Mouse (Mus musculus): ENCODE results near the gene Slc24a4. TPM values are rescaled to one million over a fixed set of nuclear protein-coding genes. Genes with fewer than 3 reads are reported as not detected.
A peak's percentile ranks its signal among the peaks of the same experiment; 100 is the strongest.
"Not testable (repeated sequence)": the region's sequence is repeated elsewhere in the genome, so short reads cannot be mapped to it uniquely, and the experiment has no call there.

The Slc24a4 gene
- polyA plus RNA-seq, 1 experiment from 2014 or later, result 1.2 TPM

DNA sequence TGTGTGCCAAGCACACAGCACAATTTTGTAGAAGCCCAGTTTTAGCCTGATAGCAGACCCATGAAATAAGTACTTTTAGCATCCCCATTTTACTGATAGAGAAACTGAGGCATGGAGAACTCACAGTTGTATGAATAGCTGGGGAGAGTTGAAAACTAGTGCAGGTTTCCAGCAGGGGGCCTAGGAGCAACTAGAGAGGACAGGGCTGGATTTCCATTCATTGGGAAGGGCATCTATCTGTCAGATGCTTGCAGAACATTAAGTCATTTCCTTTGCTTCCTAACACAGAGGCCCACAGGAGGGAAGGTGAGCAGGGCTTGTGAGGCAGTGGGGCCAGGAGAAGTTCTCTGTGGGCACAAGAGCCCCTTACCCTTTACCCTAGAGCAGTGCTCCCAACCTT, 126.5 kb downstream of the Slc24a4 start:
- Histone ChIP-seq H3K36me3 (no peaks in the 10 kb centered on the region), H3K27ac (no peak overlapping the region), H3K4me2 (no peak overlapping the region), H3K4me1 (0 out of 2 replicates have a peak, but pooled peaks cover 2% of the 10 kb centered on the region), H3K9ac (no peak overlapping the region), H3K27me3 (no peaks in the 10 kb centered on the region), H3K9me3 (no peaks in the 10 kb centered on the region), H3K4me3 (no peak overlapping the region)
- ATAC-seq (ENCODE audit: insufficient number of reproducible peaks, low FRiP score, low TSS enrichment, low read depth), result no peak

DNA sequence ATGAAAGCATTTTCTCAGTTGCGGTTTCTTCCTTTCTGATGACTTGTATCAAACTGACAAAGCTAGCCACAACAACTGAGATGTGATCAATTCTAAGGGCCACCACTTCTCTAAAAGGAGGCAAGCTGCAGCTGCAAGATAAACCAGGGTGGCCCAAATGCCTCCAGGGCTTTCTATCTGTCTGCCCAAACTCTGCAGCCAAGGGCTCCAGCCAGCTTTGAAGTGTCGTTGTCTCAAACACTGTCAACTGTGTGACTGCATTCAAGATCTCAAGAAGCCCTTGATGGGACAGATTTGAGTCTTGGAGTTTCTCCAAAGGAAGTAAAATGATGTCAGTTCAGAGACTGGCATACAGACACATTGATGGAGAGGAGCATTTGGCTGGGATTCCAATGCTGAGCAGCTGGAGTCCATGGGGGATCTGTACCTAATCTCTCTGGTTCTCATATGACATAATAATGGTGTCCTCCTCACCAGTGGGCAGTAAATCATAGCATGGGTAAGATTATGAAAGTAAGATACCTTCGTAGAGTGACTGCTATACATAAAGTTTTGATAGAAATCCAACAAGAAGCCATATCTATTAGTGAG, 130.1 kb downstream of the Slc24a4 start:
- H3K4me1 ChIP-seq, result peaks cover 25% of the 10 kb centered on the region
- no peak overlapping the region for H3K4me2 ChIP-seq
- H3K36me3 ChIP-seq, result no peaks in the 10 kb centered on the region
- H3K27ac ChIP-seq, result no peak overlapping the region
- H3K27me3 ChIP-seq, result no peaks in the 10 kb centered on the region
- H3K9ac ChIP-seq, result no peak overlapping the region
- WGBS, result 73% methylated on average over 3 of the region's 3 CpGs
- ATAC-seq (ENCODE audit: insufficient number of reproducible peaks, low FRiP score, low TSS enrichment, low read depth), result no peak
- H3K4me3 ChIP-seq, result no peak overlapping the region
- H3K9me3 ChIP-seq, result no peaks in the 10 kb centered on the region

DNA sequence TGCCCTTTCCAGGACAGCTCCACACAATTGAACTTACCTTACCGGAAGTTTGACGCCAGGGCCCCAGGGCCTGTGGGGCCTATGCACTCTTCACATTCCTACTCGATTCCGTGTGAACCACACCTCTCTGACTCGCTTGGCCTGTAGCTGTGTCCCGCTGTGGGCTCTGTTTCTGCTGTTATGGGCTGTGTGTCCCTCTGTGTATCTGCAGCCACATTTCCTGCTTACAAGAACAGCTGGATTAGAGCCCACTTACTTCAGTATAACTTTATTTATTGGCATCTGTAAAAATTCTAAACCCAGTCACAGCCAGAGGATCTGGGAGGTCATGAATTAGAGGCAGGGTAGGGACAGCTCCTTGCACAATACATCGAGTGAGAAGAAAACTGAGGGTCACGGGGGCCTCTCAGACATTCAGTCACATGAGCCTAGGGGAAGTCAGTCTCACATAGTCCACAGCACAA, 133.4 kb downstream of the Slc24a4 start:
- Histone ChIP-seq H3K4me2 (no peak overlapping the region), H3K4me1 (peaks cover 25% of the 10 kb centered on the region), H3K9ac (no peak overlapping the region), H3K4me3 (no peak overlapping the region), H3K9me3 (no peaks in the 10 kb centered on the region), H3K36me3 (no peaks in the 10 kb centered on the region), H3K27ac (peak overlapping the region; percentile 18; the same call in 1 of the 2 replicates), H3K27me3 (no peaks in the 10 kb centered on the region)
- ATAC-seq (ENCODE audit: insufficient number of reproducible peaks, low FRiP score, low TSS enrichment, low read depth), result no peak
- WGBS, result 15% methylated on average over 8 of the region's 8 CpGs

DNA sequence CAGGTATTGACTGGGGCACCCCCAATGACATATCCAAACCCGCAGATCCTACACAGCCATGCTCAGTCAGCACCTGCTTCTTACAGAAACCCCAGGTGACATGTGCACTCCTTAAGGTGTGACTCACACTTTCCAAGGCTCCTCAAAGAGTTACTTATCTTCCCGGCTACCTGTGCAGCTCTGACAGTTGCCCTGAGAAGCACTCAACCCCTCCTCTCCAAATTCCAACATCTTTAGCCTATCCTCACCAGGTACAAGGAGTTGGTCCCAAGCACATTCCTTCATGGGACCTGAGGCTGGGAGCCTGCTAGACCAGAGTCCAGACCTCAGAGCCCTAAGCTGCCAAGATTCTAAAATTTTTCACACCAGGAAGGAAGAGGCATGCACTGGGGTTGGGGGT, 134.3 kb downstream of the Slc24a4 start:
- Histone ChIP-seq H3K36me3 (no peaks in the 10 kb centered on the region), H3K4me2 (no peak overlapping the region), H3K9me3 (no peaks in the 10 kb centered on the region), H3K27ac (no peak overlapping the region), H3K9ac (no peak overlapping the region), H3K27me3 (no peaks in the 10 kb centered on the region), H3K4me1 (peaks cover 25% of the 10 kb centered on the region), H3K4me3 (no peak overlapping the region)
- ATAC-seq (ENCODE audit: insufficient number of reproducible peaks, low FRiP score, low TSS enrichment, low read depth), result no peak
- WGBS, result 83% methylated on average over 2 of the region's 2 CpGs

DNA sequence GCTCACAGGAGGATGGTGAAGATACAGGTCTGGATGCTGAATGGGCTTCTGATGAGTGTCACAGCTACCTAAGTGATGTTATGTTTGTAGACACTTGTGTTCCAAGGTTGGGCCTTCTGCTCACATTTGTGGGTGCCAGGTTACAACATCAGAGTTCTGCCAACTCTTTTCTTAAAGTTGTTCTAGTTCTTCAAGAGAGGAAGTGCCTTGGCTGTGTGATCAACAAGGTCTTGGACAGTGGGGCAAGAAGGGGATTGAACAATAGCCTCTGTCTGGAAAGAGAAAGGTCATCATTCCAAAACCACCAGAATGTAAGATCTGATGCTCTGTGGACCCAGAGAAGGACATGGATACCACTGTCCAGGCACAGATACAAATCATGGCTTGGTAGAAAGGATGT, 134.7 kb downstream of the Slc24a4 start:
- H3K9me3 ChIP-seq, result no peaks in the 10 kb centered on the region
- ATAC-seq (ENCODE audit: insufficient number of reproducible peaks, low FRiP score, low TSS enrichment, low read depth), result no peak
- H3K27ac ChIP-seq, result no peak overlapping the region
- H3K27me3 ChIP-seq, result no peaks in the 10 kb centered on the region
- H3K9ac ChIP-seq, result no peak overlapping the region
- no peak overlapping the region for H3K4me2 ChIP-seq
- no peaks in the 10 kb centered on the region for H3K36me3 ChIP-seq
- H3K4me1 ChIP-seq, result peaks cover 25% of the 10 kb centered on the region
- no peak overlapping the region for H3K4me3 ChIP-seq

DNA sequence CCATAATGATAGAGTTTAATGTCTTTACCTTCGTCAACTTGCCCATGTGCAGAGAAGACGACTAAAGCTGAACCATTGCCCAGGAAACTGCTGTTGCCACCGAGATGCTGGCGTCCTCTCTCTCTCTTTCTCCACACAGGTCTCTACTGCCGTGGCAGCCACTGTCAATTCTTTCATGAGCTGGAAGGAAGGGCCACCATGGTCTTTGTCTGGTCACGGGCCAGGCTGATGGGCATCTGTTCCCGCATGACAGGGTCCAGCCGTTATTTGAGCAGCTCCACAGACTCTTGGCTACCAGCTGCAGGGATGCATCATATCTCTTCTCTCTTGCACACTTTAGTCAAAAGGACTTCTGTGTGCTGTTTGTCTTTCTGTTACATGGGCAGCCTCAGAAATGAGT, 137.9 kb downstream of the Slc24a4 start:
- 90% methylated on average over 8 of the region's 8 CpGs for WGBS
- Histone ChIP-seq H3K4me1 (peaks cover 23% of the 10 kb centered on the region), H3K27me3 (no peaks in the 10 kb centered on the region), H3K27ac (no peak overlapping the region), H3K36me3 (no peaks in the 10 kb centered on the region), H3K4me2 (no peak overlapping the region), H3K9ac (no peak overlapping the region), H3K9me3 (no peaks in the 10 kb centered on the region), H3K4me3 (no peak overlapping the region)
- ATAC-seq (ENCODE audit: insufficient number of reproducible peaks, low FRiP score, low TSS enrichment, low read depth), result no peak

DNA sequence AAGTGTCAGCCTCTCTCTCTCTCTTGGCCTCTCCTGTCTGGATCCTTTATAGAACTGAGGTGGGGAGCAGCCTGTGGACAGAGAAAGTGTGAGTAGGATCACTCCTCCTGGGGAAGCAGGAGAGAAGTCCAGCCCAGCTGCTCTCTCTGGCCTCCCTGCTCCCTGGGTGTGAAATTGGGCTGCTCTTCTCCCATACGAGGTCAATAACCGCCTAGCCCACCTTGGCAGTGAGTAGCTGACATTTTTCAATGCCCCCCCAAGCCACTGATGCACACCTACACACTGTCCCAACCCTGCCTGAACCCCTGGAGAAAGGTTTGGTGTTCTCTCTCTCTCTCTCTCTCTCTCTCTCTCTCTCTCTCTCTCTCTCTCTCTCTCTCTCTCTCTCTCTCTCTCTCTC, 140.6 kb downstream of the Slc24a4 start:
- 34% methylated on average over 2 of the region's 2 CpGs for WGBS
- no peak for ATAC-seq (ENCODE audit: insufficient number of reproducible peaks, low FRiP score, low TSS enrichment, low read depth)
- Histone ChIP-seq H3K36me3 (no peaks in the 10 kb centered on the region), H3K27ac (no peak overlapping the region), H3K4me3 (no peak overlapping the region), H3K4me2 (no peak overlapping the region), H3K9me3 (no peaks in the 10 kb centered on the region), H3K9ac (no peak overlapping the region), H3K27me3 (no peaks in the 10 kb centered on the region), H3K4me1 (0 out of 2 replicates have a peak, but pooled peaks cover 2% of the 10 kb centered on the region)

DNA sequence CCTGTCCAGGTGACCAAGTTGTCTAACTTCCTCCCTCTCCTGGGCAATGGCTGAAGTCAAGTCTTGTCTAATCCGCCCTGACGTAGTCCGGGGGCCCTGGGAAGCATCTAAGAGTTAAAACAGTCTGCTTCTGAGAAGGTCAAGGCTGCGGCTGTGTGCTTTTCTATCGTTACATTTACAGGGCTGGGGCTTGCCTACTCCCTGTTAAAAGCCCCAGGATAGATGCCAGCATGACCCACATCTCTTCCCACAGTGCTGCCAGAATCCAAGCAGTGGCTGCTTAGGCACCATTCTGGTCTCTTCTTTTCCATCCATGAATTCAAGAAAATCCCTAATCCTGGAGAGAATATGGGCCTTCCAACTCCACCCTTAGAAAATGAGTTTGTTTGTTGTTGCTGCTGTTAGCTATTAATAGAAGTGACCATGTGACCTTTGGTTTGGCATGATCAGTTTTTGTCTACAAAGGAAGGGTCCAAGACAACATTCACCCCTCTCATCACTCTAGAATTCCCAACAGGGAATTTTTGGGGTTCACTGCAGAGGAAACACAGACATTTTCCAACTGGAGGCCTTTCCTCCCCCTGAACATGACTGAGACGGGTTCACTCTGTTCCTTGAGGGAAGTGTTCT, 142.4 kb downstream of the Slc24a4 start:
- H3K36me3 ChIP-seq, result no peaks in the 10 kb centered on the region
- ATAC-seq (ENCODE audit: insufficient number of reproducible peaks, low FRiP score, low TSS enrichment, low read depth), result no peak
- H3K9me3 ChIP-seq, result no peaks in the 10 kb centered on the region
- no peaks in the 10 kb centered on the region for H3K27me3 ChIP-seq
- H3K4me2 ChIP-seq, result no peak overlapping the region
- H3K27ac ChIP-seq, result no peak overlapping the region
- WGBS, result 65% methylated on average over 6 of the region's 6 CpGs
- no peak overlapping the region for H3K9ac ChIP-seq
- H3K4me3 ChIP-seq, result no peak overlapping the region
- H3K4me1 ChIP-seq, result peaks cover 4% of the 10 kb centered on the region; the same call in 1 of the 2 replicates

DNA sequence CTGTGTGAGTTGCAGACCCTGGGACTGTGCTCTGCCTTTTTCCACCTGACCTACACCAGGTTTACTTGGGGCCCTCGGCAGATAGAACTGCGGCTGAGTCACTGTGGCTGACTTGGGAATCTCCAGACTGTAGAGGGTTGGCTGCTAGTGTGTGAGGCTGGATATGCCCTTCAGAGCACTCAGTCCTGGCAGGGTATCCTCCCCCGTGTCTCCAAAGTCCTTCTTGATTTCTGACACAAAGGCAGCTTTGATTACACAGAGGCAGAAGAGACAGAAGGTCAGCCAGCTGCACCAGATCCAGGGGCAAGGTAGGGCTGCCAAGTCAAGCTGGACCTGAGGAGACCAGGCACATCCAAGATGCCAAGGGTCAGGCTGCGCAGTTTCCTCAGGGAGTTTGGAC, 142.9 kb downstream of the Slc24a4 start:
- H3K27me3 ChIP-seq, result no peaks in the 10 kb centered on the region
- H3K4me2 ChIP-seq, result no peak overlapping the region
- H3K36me3 ChIP-seq, result no peaks in the 10 kb centered on the region
- no peak for ATAC-seq (ENCODE audit: insufficient number of reproducible peaks, low FRiP score, low TSS enrichment, low read depth)
- H3K9me3 ChIP-seq, result no peaks in the 10 kb centered on the region
- no peak overlapping the region for H3K27ac ChIP-seq
- peaks cover 10% of the 10 kb centered on the region; the same call in 1 of the 2 replicates for H3K4me1 ChIP-seq
- H3K9ac ChIP-seq, result no peak overlapping the region
- H3K4me3 ChIP-seq, result no peak overlapping the region
- WGBS, result 79% methylated on average over 4 of the region's 4 CpGs

DNA sequence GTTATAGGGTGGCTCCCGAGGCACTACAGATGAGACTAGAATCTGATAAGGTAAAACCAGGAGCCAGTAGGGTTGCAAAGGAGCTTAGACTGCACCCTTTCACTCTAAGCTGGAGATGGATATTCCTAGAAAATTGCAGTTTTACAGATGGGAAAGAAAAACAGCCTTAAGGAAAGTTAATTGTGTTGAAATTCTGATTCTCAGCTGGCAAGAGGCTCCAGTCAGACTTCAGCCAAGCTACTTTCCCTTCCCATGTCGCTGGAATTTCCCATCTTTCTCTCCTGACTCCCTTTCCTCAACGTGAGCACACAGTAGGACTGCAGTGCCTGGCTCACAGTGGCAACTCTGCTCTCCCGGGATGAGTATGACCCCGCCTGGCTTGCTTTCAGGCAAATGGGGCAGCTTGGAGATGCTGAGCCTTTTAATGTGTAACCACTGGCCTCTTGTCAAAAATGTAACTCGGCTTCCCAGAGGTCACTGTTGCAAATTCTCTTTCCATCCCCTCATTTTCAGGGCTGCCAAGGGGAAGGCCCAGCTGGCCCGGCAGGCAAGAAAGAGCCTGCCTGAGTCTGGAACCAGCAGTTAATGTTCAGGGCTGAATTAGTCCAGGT, 147.4 kb downstream of the Slc24a4 start:
- H3K9ac ChIP-seq, result no peak overlapping the region
- H3K4me1 ChIP-seq, result peaks cover 8% of the 10 kb centered on the region; the same call in 1 of the 2 replicates
- ATAC-seq (ENCODE audit: insufficient number of reproducible peaks, low FRiP score, low TSS enrichment, low read depth), result peak; percentile 68; the same call in 1 of the 2 replicates
- H3K36me3 ChIP-seq, result no peaks in the 10 kb centered on the region
- H3K4me3 ChIP-seq, result no peak overlapping the region
- H3K27ac ChIP-seq, result peak overlapping the region; percentile 80
- H3K27me3 ChIP-seq, result no peaks in the 10 kb centered on the region
- 35% methylated on average over 7 of the region's 7 CpGs for WGBS
- H3K4me2 ChIP-seq, result no peak overlapping the region
- no peaks in the 10 kb centered on the region; the same call in 1 of the 2 replicates for H3K9me3 ChIP-seq

DNA sequence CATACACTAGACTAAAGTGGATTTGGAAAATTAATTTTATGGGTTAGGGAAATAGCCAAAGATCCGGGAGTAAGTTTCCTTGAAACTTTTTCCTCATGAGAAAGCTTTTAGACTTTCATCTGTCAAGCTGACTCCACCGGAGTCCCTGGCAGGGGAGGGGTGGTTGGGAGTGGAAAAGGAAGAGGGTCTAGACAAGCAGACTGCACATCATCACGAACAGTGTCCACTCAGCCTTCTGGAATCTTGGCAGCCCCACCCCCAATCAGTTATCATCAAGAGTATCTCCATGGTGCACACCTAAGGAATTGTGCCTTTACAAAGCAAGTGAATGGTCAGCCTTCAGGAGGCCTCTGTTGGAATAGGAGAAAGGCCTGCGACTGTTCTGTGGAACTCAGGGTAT, 151.8 kb downstream of the Slc24a4 start:
- ATAC-seq (ENCODE audit: insufficient number of reproducible peaks, low FRiP score, low TSS enrichment, low read depth); H3K9ac ChIP-seq; H3K27ac ChIP-seq; H3K27me3 ChIP-seq; H3K4me3 ChIP-seq; H3K9me3 ChIP-seq; H3K4me2 ChIP-seq; H3K36me3 ChIP-seq: not testable (repeated sequence)
- H3K4me1 ChIP-seq, result peaks cover 39% of the 10 kb centered on the region
- WGBS, result 48% methylated on average over 4 of the region's 4 CpGs

DNA sequence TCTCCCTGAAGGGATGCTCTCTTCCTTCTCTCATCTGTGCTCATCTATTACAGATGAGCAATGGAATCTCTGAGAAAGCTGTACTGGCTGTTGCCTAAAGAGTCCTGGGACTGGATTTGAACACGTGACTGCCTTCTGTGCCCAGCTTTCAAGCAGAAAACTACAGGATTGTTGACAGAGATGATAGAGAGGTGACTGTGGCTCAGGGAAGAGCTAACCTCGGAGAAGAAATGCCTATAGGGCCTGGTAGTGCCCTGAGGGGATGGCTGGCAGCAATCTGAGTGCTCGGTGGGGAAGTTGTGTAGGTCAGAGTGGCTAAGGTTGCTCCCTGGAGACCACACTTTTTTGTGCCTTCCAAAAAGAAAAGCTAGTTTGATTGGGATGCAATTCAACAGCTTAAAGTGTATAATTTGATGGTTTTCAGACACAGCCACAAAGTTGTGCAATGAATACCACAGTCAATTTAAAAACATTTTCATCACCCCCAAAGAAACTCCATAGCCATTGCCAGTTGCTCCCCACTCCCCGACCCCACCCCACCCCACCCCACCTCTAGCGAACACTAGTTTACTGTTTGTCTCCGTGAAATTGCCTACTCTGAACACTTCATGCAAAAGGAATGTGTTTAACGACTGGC, 152.5 kb downstream of the Slc24a4 start:
- Histone ChIP-seq H3K4me3 (no peak overlapping the region), H3K4me2 (no peak overlapping the region), H3K36me3 (no peaks in the 10 kb centered on the region), H3K9ac (no peak overlapping the region), H3K27me3 (no peaks in the 10 kb centered on the region), H3K4me1 (peaks cover 43% of the 10 kb centered on the region), H3K9me3 (no peaks in the 10 kb centered on the region; the same call in 1 of the 2 replicates), H3K27ac (no peak overlapping the region)
- ATAC-seq (ENCODE audit: insufficient number of reproducible peaks, low FRiP score, low TSS enrichment, low read depth), result no peak
- WGBS, result 48% methylated on average over 7 of the region's 7 CpGs

Data from limb, embryonic 15.5 days (tissue).